Mouse (Mus musculus) midbrain, embryonic 16.5 days (tissue): ENCODE results near the gene Vip. TPM values are rescaled to one million over a fixed set of nuclear protein-coding genes. Genes with fewer than 3 reads are reported as not detected.
A peak's percentile ranks its signal among the peaks of the same experiment; 100 is the strongest.

Experiments
- ATAC-seq: fragments of 200-750 bp; cut with Nextera tagmentation; 2 replicates; pipeline ENCODE4 v1.8.0; 2017; ENCODE audit warnings: moderate TSS enrichment
- H3K27ac ChIP-seq: fragments of 300-500 bp; sonication (generic); 2 replicates; pipeline ENCODE4 v1.5.1; 2014; ENCODE audit warnings: mild to moderate bottlenecking, low read length, mixed read lengths
- H3K27me3 ChIP-seq: fragments of 300-500 bp; sonication (generic); 2 replicates; pipeline ENCODE4 v1.6.1; 2014; ENCODE audit warnings: low read depth, low read length, mixed read lengths; ENCODE audit not compliant: control insufficient read depth, insufficient read depth
- H3K36me3 ChIP-seq: fragments of 300-500 bp; sonication (generic); 2 replicates; pipeline ENCODE4 v1.6.1; 2014; ENCODE audit warnings: mild to moderate bottlenecking, low read length, moderate library complexity, mixed read lengths; ENCODE audit not compliant: control insufficient read depth, insufficient read depth
- H3K4me1 ChIP-seq: fragments of 300-500 bp; sonication (generic); 2 replicates; pipeline ENCODE4 v1.6.1; 2014; ENCODE audit warnings: mild to moderate bottlenecking, low read length, mixed read lengths; ENCODE audit not compliant: control insufficient read depth, insufficient read depth
- H3K4me2 ChIP-seq: fragments of 300-500 bp; sonication (generic); 2 replicates; pipeline ENCODE4 v1.6.1; 2014; ENCODE audit warnings: mild to moderate bottlenecking, low read length, mixed read lengths
- H3K4me3 ChIP-seq: fragments of 300-500 bp; sonication (generic); 2 replicates; pipeline ENCODE4 v1.5.1; 2014; ENCODE audit warnings: low read depth, mild to moderate bottlenecking, low read length, moderate library complexity, mixed read lengths
- H3K9ac ChIP-seq: fragments of 300-500 bp; sonication (generic); 2 replicates; pipeline ENCODE4 v1.6.1; 2014; ENCODE audit warnings: low read depth, low read length, mixed read lengths
- H3K9me3 ChIP-seq: fragments of 300-500 bp; sonication (generic); replicated peaks from 2 replicates; pipeline ENCODE4 v1.6.1; 2014; ENCODE audit warnings: mild to moderate bottlenecking, low read length, mixed read lengths; ENCODE audit not compliant: control insufficient read depth, poor library complexity, severe bottlenecking
- WGBS: fragments of 180-500 bp; shearing (Covaris S2); extraction: QIAGEN DNeasy Blood & Tissue Kit; methylation state at CpG from one replicate; pipeline ENCODE4 v1.1.7; 2014; 5-methylcytosine and 5-hydroxymethylcytosine counted together
- polyA plus RNA-seq: library from polyadenylated mRNA; unstranded; fragments of >200 nt; fragmentation: Nextera tagmentation; extraction: Ambion mirVana; gene quantifications from 2 replicates; pipeline ENCODE4 v1.2.1, GENCODE M21; 2015

Gene Vip
- polyA plus RNA-seq, 1 experiment from 2014 or later, result 1.1 TPM

DNA sequence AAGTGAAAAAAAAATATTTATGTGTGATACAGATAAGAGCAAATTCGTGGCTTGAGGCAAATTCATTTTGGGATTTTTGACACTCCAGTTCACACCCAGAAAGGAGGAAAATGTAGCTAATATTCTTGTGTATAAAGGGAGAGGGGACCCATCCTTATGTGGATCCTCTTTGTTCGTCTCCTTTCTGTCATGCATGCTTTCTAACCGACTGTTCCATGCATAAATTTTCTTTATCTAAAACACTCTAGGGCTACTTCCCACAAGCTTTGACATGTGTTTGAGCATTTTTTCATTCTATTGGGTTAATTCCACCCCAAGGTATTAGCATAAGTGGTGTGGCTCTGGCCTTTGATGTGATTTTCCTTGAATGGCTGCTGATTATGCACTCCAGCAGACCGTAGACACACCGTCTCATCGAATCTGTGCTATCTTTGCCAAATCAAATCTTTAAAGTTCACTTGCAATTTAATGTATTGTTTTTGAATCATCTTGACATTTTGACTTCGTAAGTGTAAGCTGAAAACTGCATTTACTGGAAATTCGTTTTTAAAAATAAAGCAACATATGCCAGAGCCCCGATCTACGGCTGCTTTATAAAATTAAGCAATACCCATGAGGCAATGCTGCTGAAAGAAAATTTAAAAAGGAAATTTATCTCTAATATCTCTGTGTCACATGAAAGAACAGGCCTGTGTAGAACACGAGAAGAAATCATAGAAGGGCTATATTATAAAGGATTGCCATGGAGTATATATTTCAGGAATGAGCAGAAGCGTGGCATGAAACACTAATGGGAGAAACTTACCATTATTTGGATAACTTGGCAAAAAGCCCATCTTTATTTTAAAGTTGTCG, 23.6 kb upstream of the Vip start:
- no peaks in the 10 kb centered on the region for H3K36me3 ChIP-seq
- H3K9ac ChIP-seq, result no peak overlapping the region
- peaks cover 6% of the 10 kb centered on the region for H3K4me1 ChIP-seq
- H3K4me2 ChIP-seq, result peak overlapping the region; percentile 13; the same call in 1 of the 2 replicates
- 0 out of 2 replicates have a peak overlapping the region, but pooled peaks have one; percentile 33 for H3K27ac ChIP-seq
- no peaks in the 10 kb centered on the region for H3K27me3 ChIP-seq
- ATAC-seq, result peak; percentile 90
- WGBS, result 34% methylated on average over 13 of the region's 13 CpGs
- no peaks in the 10 kb centered on the region for H3K9me3 ChIP-seq
- no peak overlapping the region for H3K4me3 ChIP-seq

DNA sequence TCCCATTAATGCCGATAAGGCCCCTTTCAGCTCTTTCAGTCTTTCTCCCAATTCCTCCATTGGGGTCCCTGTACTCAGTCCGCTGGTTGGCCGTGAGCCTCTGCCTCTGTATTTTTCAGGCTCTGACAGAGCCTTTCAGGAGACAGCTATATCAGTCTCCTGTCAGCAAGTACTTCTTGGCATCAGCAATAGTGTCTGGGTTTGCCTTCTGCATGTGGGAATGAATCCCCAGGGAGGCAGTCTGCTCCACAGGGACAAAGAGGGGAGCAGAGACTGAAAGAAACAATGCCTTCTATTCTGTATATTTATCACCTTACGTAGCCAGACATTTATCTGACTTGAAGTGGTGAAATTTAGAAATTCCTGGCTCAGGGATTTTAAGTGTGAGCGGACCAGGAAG, 12.8 kb upstream of the Vip start:
- no peak overlapping the region for H3K4me3 ChIP-seq
- peak; percentile 42; the same call in 1 of the 2 replicates for ATAC-seq
- no peaks in the 10 kb centered on the region for H3K9me3 ChIP-seq
- no peak overlapping the region for H3K27ac ChIP-seq
- WGBS, result 71% methylated on average over 5 of the region's 5 CpGs
- no peak overlapping the region for H3K4me2 ChIP-seq
- H3K36me3 ChIP-seq, result no peaks in the 10 kb centered on the region
- H3K27me3 ChIP-seq, result no peaks in the 10 kb centered on the region
- H3K9ac ChIP-seq, result no peak overlapping the region
- H3K4me1 ChIP-seq, result no peaks in the 10 kb centered on the region

DNA sequence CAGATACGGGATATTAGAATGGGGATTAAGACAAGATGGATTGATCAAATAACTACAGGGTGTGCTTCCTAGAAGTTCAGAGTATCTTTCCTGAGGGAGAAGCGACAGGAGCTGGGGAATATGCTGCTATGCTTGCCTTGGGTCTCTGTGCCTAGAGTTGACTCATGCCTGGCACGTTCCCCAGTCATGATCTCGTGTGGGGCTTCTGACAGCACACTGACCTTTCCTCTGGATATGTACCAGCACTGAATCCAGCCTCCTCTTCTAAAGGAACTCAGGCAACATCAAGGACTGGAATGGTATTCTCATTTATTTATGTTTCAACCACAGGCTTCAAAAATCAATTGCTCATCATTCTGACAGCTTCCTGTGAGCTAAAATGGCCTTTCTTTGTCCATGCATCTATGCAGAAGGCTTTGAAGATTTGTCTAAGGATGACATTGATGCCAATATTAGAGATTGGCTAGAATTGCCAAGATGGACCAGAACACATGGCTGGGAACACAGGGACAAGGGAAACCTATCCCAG, 5.3 kb upstream of the Vip start:
- Histone ChIP-seq H3K27ac (no peak overlapping the region), H3K27me3 (no peaks in the 10 kb centered on the region), H3K4me2 (no peak overlapping the region), H3K4me1 (no peaks in the 10 kb centered on the region), H3K9me3 (no peaks in the 10 kb centered on the region), H3K4me3 (no peak overlapping the region), H3K9ac (no peak overlapping the region), H3K36me3 (no peaks in the 10 kb centered on the region)
- ATAC-seq, result no peak
- 80% methylated on average over 4 of the region's 4 CpGs for WGBS

DNA sequence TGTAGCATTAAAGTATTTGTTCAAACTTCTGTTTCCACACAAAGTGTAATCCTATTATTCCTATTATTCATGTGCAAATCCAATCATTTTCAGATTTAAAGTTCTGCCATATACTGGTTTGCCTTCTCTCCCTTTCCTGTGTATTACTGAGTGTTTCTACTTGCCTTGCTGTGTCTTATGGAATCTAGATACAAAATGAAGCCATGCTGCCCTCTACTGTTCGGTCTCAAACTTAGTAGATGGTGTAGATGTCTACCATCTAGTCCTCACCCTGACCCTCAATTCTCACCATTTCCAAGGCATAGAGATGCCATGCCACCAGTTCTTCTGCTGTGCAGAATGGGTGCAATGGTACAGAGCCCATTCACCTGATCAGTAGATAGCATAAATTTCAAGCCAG, 4.7 kb upstream of the Vip start:
- Histone ChIP-seq H3K9ac (no peak overlapping the region), H3K4me1 (no peaks in the 10 kb centered on the region), H3K9me3 (no peaks in the 10 kb centered on the region), H3K27ac (no peak overlapping the region), H3K4me2 (no peak overlapping the region), H3K27me3 (no peaks in the 10 kb centered on the region), H3K36me3 (no peaks in the 10 kb centered on the region), H3K4me3 (no peak overlapping the region)
- peak; percentile 82; the same call in 1 of the 2 replicates for ATAC-seq
- 47% methylated on average over 1 of the region's 1 CpGs for WGBS

DNA sequence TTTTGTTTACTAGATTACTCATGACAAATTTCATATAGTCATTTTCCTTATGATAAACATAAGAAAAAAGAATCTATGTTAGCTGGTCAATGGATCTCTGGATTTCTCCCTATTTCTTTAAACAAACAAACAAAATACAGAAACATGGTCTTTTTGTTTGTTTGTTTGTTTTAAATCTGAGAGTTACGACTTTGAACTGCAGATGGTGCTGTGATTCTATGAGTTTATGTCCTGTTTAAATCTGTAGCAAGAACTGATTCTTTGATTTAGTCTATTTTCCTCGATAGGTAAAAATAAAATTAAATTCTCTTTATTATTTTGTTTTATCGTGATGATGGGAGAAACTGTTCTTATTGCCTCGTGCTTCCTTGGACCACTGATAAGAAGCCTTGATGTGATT, 1.7 kb upstream of the Vip start:
- no peak for ATAC-seq
- no peaks in the 10 kb centered on the region for H3K9me3 ChIP-seq
- no peak overlapping the region for H3K4me2 ChIP-seq

GRCm38 (mm10) chr10:5681275-5681674, 42.3 kb downstream of the Vip start:
- no peaks in the 10 kb centered on the region for H3K4me1 ChIP-seq
- 83% methylated on average over 2 of the region's 2 CpGs for WGBS
- H3K4me2 ChIP-seq, result no peak overlapping the region
- H3K4me3 ChIP-seq, result no peak overlapping the region
- no peak for ATAC-seq
- no peaks in the 10 kb centered on the region for H3K36me3 ChIP-seq
- H3K27me3 ChIP-seq, result no peaks in the 10 kb centered on the region
- H3K9ac ChIP-seq, result no peak overlapping the region
- H3K27ac ChIP-seq, result no peak overlapping the region
- H3K9me3 ChIP-seq, result no peaks in the 10 kb centered on the region

More for the DNA sequence above, 1.7 kb upstream of the Vip start:
- H3K36me3 ChIP-seq, result no peaks in the 10 kb centered on the region
- H3K9ac ChIP-seq, result no peak overlapping the region
- 79% methylated on average over 4 of the region's 4 CpGs for WGBS
- no peaks in the 10 kb centered on the region for H3K4me1 ChIP-seq
- H3K27ac ChIP-seq, result no peak overlapping the region
- no peak overlapping the region for H3K4me3 ChIP-seq
- H3K27me3 ChIP-seq, result no peaks in the 10 kb centered on the region

- Histone ChIP-seq H3K27ac (no peak overlapping the region), H3K4me1 (no peaks in the 10 kb centered on the region), H3K36me3 (no peaks in the 10 kb centered on the region), H3K9ac (no peak overlapping the region), H3K4me2 (no peak overlapping the region), H3K4me3 (no peak overlapping the region), H3K9me3 (no peaks in the 10 kb centered on the region), H3K27me3 (no peaks in the 10 kb centered on the region)
- ATAC-seq, result no peak
- 74% methylated on average over 6 of the region's 6 CpGs for WGBS
Measured at GRCm38 (mm10) chr10:5685608-5686007, 46.6 kb downstream of the Vip start.

GRCm38 (mm10) chr10:5694351-5694750, 55.3 kb downstream of the Vip start:
- no peak for ATAC-seq
- no peaks in the 10 kb centered on the region for H3K27me3 ChIP-seq
- no peak overlapping the region for H3K27ac ChIP-seq
- WGBS, result 56% methylated on average over 1 of the region's 1 CpGs
- H3K4me1 ChIP-seq, result no peaks in the 10 kb centered on the region
- no peak overlapping the region for H3K4me2 ChIP-seq
- no peak overlapping the region for H3K4me3 ChIP-seq
- no peaks in the 10 kb centered on the region for H3K36me3 ChIP-seq
- no peak overlapping the region for H3K9ac ChIP-seq
- no peaks in the 10 kb centered on the region for H3K9me3 ChIP-seq
